Mouse (Mus musculus): Measurements from ENCODE around the gene AW209491. TPM values are rescaled to one million over a fixed set of nuclear protein-coding genes. Genes with fewer than 3 reads are reported as not detected.

AW209491 gene
- polyA plus RNA-seq, 1 experiment = not detected

DNA sequence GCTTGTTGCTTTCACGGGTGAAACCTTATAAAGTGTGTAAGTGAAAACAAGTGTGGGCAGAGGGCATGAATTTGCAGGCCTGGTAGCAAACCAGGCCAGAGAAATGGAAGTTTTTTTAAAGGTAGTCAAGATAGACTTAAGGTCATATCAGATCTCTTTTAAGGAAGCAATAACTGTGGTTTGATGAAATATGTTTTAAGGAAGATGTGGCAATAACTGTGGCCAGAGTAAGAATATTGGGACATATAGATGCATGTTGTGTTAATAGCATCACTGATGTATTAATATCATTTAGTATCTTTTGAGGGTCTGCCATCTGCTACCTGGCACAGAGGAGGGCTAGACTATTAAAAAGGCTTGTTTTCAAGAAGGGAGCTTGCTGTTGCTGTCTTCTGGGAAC lies 10.0 kb downstream of the AW209491 start:
- Histone ChIP-seq H3K27ac (ENCODE audit: insufficient read depth, low read depth, low read length) (no peak overlapping the region), H3K4me1 (ENCODE audit: control insufficient read depth, insufficient read depth, low read length) (no peaks in the 10 kb centered on the region), H3K4me3 (ENCODE audit: insufficient read depth, low read depth, low read length) (no peak overlapping the region)
- 62% methylated on average over 1 of the region's 1 CpGs for WGBS
- TF ChIP-seq CTCF (IDR thresholded peaks at IDR 0.05; ENCODE audit: insufficient read depth, low read depth, low read length) (no peak), POLR2A (IDR thresholded peaks at IDR 0.05; ENCODE audit: insufficient read depth, low read depth, low read length) (no peak)

DNA sequence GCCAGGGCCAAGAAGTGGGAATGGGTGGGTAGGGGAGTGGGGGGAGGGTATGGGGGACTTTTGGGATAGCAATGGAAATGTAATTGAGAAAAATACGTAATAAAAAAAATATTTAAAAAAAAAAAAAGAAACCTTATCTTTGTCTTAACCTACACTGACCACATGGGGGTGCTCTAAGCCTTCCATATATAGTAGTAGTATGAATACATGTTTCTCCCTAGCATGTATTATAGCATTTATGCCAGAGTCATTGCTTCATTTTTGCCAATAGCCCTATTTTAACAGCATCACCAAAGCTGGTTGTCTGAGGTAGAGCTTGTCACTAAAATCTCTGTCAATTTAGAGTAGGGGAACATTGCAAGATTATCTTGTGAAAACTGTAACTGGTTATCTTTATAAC lies 19.3 kb downstream of the AW209491 start:
- no peak overlapping the region for H3K27ac ChIP-seq (ENCODE audit: insufficient read depth, low read depth, low read length)
- WGBS = 6% methylated on average over 1 of the region's 1 CpGs
- no peaks in the 10 kb centered on the region for H3K4me1 ChIP-seq (ENCODE audit: control insufficient read depth, insufficient read depth, low read length)
- no peak for TF ChIP-seq POLR2A (IDR thresholded peaks at IDR 0.05; ENCODE audit: insufficient read depth, low read depth, low read length)
- no peak for TF ChIP-seq CTCF (IDR thresholded peaks at IDR 0.05; ENCODE audit: insufficient read depth, low read depth, low read length)
- no peak overlapping the region for H3K4me3 ChIP-seq (ENCODE audit: insufficient read depth, low read depth, low read length)

DNA sequence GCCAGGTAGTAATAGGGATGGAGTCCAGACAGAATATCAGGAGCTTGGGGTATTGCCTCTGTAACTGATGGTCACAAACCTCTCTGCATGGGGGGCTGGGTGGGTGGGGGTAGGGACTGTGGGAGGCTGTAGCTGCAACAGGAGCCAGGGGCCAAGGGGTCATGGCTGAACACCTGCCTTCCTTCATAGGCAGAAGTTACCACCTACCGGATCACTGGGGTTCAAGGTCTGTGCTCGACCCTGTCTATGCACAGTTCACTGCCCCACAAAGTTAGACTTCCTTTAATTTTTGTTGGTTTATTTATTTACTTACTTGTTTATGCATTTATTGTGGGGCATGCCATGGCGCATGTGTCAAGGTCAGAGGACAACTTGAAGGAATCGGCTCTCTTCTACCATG lies 37.2 kb downstream of the AW209491 start:
- no peak overlapping the region for H3K27ac ChIP-seq (ENCODE audit: insufficient read depth, low read depth, low read length)
- TF ChIP-seq POLR2A (IDR thresholded peaks at IDR 0.05; ENCODE audit: insufficient read depth, low read depth, low read length) = no peak
- no peak for TF ChIP-seq CTCF (IDR thresholded peaks at IDR 0.05; ENCODE audit: insufficient read depth, low read depth, low read length)
- 92% methylated on average over 4 of the region's 4 CpGs for WGBS
- no peak overlapping the region for H3K4me3 ChIP-seq (ENCODE audit: insufficient read depth, low read depth, low read length)
- H3K4me1 ChIP-seq (ENCODE audit: control insufficient read depth, insufficient read depth, low read length) = no peaks in the 10 kb centered on the region

DNA sequence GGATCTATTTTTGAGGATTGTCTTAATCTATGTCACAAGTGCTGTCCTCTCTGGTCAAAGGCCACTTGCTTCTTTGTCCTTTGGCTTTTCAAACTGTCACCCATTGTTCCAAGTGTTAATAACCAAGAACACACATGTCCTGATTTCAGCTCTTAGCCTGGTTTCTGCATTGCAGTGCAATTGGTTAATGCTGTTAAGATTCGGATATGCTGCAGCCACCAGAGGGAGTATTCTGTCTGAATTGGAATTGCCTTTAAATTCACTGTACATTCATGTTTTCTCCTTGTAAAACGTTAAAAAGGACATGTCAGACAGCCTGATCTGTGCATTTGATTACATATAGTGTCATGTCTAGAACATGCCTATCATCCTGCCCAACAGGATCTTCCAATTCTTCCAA lies 40.4 kb downstream of the AW209491 start:
- Histone ChIP-seq H3K27ac (ENCODE audit: insufficient read depth, low read depth, low read length) (no peak overlapping the region), H3K4me3 (ENCODE audit: insufficient read depth, low read depth, low read length) (no peak overlapping the region), H3K4me1 (ENCODE audit: control insufficient read depth, insufficient read depth, low read length) (no peaks in the 10 kb centered on the region)
- WGBS = 14% methylated on average over 2 of the region's 2 CpGs
- TF ChIP-seq POLR2A (IDR thresholded peaks at IDR 0.05; ENCODE audit: insufficient read depth, low read depth, low read length) = no peak
- TF ChIP-seq CTCF (IDR thresholded peaks at IDR 0.05; ENCODE audit: insufficient read depth, low read depth, low read length) = no peak

Other genes with a start within 250 kb of the AW209491 start
- gene Hecw1, start 106.9 kb upstream of the AW209491 start, polyA plus RNA-seq (2012; ENCODE audit: insufficient read depth, insufficient read length, low replicate concordance, missing spikeins) = not detected in 2 replicates
- not detected in 2 replicates for gene Mrpl32, start 17.0 kb upstream of the AW209491 start, polyA plus RNA-seq (2012; ENCODE audit: insufficient read depth, insufficient read length, low replicate concordance, missing spikeins)
- gene Psma2, start 16.9 kb upstream of the AW209491 start, polyA plus RNA-seq (2012; ENCODE audit: insufficient read depth, insufficient read length, low replicate concordance, missing spikeins) = not detected in 2 replicates